Comparison of ENCODE assay signal across 16 mouse cellular contexts in genomic region chr12:84277832-84278231, GRCm38 (mm10). TPM values are rescaled to one million over a fixed set of nuclear protein-coding genes. Genes with fewer than 3 reads are reported as not detected.
DNase-seq lines count a peak whose midpoint lies in the region; ATAC-seq and TF ChIP-seq lines count a peak whose summit lies in the region.
"Had no signal": no experiment of that assay in that cellular context is flagged by ENCODE, and none has a peak within 500 bp of the region (broad histone marks: within the 10 kb centered on the region; RNA-seq: fewer than 3 reads in every experiment).

No protein-coding gene starts in this region.

- TF ChIP-seq POLR2A in MEL (IDR thresholded peaks at IDR 0.05; ENCODE audit: control insufficient read depth in 1 of 2, insufficient read depth in 1 of 2, low read depth in 1 of 2, low read length in 2 of 2, poor library complexity in 1 of 2): no peak

- H3K27me3 ChIP-seq in liver, postnatal 0 days (ENCODE audit: insufficient read depth, low read length): no peaks in the 10 kb centered on the region
- no peaks in the 10 kb centered on the region for H3K27me3 ChIP-seq in liver, embryonic 11.5 days (replicated peaks; ENCODE audit: control insufficient read depth, insufficient read depth, low read length)
- H3K27me3 ChIP-seq in MEL (ENCODE audit: control insufficient read depth in 1 of 2, insufficient read depth in 2 of 2, low read length in 2 of 2): no peaks in the 10 kb centered on the region
- H3K27me3 ChIP-seq: heart, embryonic 12.5 days; limb, embryonic 15.5 days had no signal

- no peak overlapping the region for H3K4me3 ChIP-seq in liver, postnatal 0 days (ENCODE audit: low read depth, low read length)
- no peak overlapping the region for H3K4me3 ChIP-seq in liver, embryonic 11.5 days (ENCODE audit: low read depth, low read length)
- H3K4me3 ChIP-seq in MEL (ENCODE audit: control insufficient read depth in 1 of 2, insufficient read depth in 1 of 2, low read depth in 2 of 2, low read length in 2 of 2): no peak overlapping the region
- H3K4me3 ChIP-seq: heart, embryonic 12.5 days; limb, embryonic 15.5 days had no signal

- TF ChIP-seq CTCF in liver, postnatal 0 days (IDR thresholded peaks at IDR 0.05; ENCODE audit: low read depth): peak; percentile 10; the same call in 1 of the 2 replicates
- TF ChIP-seq CTCF in MEL (IDR thresholded peaks at IDR 0.05 in 2 of 3, conservative IDR thresholded peaks at IDR 0.05 in 1 of 3; ENCODE audit: control insufficient read depth in 1 of 3, insufficient read depth in 1 of 3, low read depth in 2 of 3, low read length in 3 of 3, poor library complexity in 1 of 3, severe bottlenecking in 1 of 3): no peak

- H3K27ac ChIP-seq in liver, postnatal 0 days (ENCODE audit: low read depth): no peak overlapping the region
- H3K27ac ChIP-seq in liver, embryonic 11.5 days (ENCODE audit: low read depth, low read length): no peak overlapping the region
- no peak overlapping the region for H3K27ac ChIP-seq in MEL (ENCODE audit: control insufficient read depth, low read depth, low read length)
- H3K27ac ChIP-seq: limb, embryonic 15.5 days had no signal

- no peaks in the 10 kb centered on the region for H3K4me1 ChIP-seq in liver, postnatal 0 days (ENCODE audit: insufficient read depth)
- no peaks in the 10 kb centered on the region for H3K4me1 ChIP-seq in liver, embryonic 11.5 days (replicated peaks; ENCODE audit: control insufficient read depth, insufficient read depth, low read length)
- H3K4me1 ChIP-seq in MEL (ENCODE audit: control insufficient read depth in 1 of 2, insufficient read depth in 2 of 2, low read length in 2 of 2): no peaks in the 10 kb centered on the region
- H3K4me1 ChIP-seq: heart, embryonic 12.5 days; limb, embryonic 15.5 days had no signal

- H3K36me3 ChIP-seq in liver, postnatal 0 days (replicated peaks; ENCODE audit: insufficient read depth, low read length): no peaks in the 10 kb centered on the region
- no peaks in the 10 kb centered on the region for H3K36me3 ChIP-seq in liver, embryonic 11.5 days (ENCODE audit: control insufficient read depth, insufficient read depth, low read length)
- no peaks in the 10 kb centered on the region for H3K36me3 ChIP-seq in MEL (ENCODE audit: control insufficient read depth in 1 of 2, insufficient read depth in 2 of 2, low read length in 2 of 2)
- H3K36me3 ChIP-seq: heart, embryonic 12.5 days; limb, embryonic 15.5 days had no signal

- H3K79me2 ChIP-seq in MEL (ENCODE audit: control insufficient read depth, insufficient read depth, low read length, poor library complexity): no peaks in the 10 kb centered on the region

- no peak overlapping the region for H3K4me2 ChIP-seq in liver, postnatal 0 days (ENCODE audit: low read depth, low read length)
- H3K4me2 ChIP-seq in liver, embryonic 11.5 days: no peak overlapping the region
- H3K4me2 ChIP-seq: heart, embryonic 12.5 days; limb, embryonic 15.5 days had no signal

- no peak overlapping the region for H3K9ac ChIP-seq in liver, postnatal 0 days (replicated peaks)
- H3K9ac ChIP-seq in liver, embryonic 11.5 days (ENCODE audit: low read depth, low read length): no peak overlapping the region
- no peak overlapping the region for H3K9ac ChIP-seq in MEL (ENCODE audit: control insufficient read depth, low read depth, low read length, poor library complexity, severe bottlenecking)
- H3K9ac ChIP-seq: heart, embryonic 12.5 days; limb, embryonic 15.5 days had no signal

- peak; percentile 12 for DNase-seq in embryo, embryonic 11 days
- DNase-seq in embryo, embryonic 10 days (ENCODE audit: low spot score): no peak
- no peak for DNase-seq in liver, postnatal 0 days
- no peak for DNase-seq in liver, embryonic 11.5 days (ENCODE audit: low spot score)
- DNase-seq in MEL (ENCODE audit: low read depth, low spot score): peak; percentile 18
- no peak for DNase-seq in frontal cortex, postnatal 14 days (ENCODE audit: low spot score in 2 of 2)
- DNase-seq: adrenal gland, postnatal 10 days; cerebellum, adult 8-10 months; heart, postnatal 4 days; kidney, postnatal 14 days; right cerebral cortex, postnatal 4 days; thymus, postnatal 25 days had no signal

- no peak for TF ChIP-seq RAD21 in MEL (IDR thresholded peaks at IDR 0.05; ENCODE audit: low read depth, low read length)

- TF ChIP-seq EP300 in liver, postnatal 0 days (IDR thresholded peaks at IDR 0.05; ENCODE audit: low read depth): no peak
- no peak for TF ChIP-seq EP300 in MEL (IDR thresholded peaks at IDR 0.05; ENCODE audit: low read depth in 1 of 2, low read length in 2 of 2)

- WGBS in liver, postnatal 0 days (ENCODE audit: insufficient replicate concordance): 73% methylated on average over 3 of the region's 3 CpGs
- whole genome bisulfite sequencing in liver, embryonic 11.5 days: 85% methylated on average over 3 of the region's 3 CpGs

- no peak for ATAC-seq in liver, postnatal 0 days
- no peak for ATAC-seq in liver, embryonic 11.5 days (replicated peaks; ENCODE audit: low FRiP score)
- peak; percentile 36; the same call in 1 of the 2 replicates for ATAC-seq in megakaryocyte progenitor cell, adult 5-6 weeks (replicated peaks; ENCODE audit: poor library complexity)
- ATAC-seq in megakaryocyte, adult 5-6 weeks (ENCODE audit: poor library complexity, severe bottlenecking): no peak

- H3K9me3 ChIP-seq in liver, postnatal 0 days (ENCODE audit: low read length): no peaks in the 10 kb centered on the region
- no peaks in the 10 kb centered on the region for H3K9me3 ChIP-seq in liver, embryonic 11.5 days (ENCODE audit: control insufficient read depth, low read length)
- no peaks in the 10 kb centered on the region for H3K9me3 ChIP-seq in MEL (replicated peaks; ENCODE audit: insufficient read depth, low read length)
- H3K9me3 ChIP-seq: limb, embryonic 15.5 days had no signal

TF ChIP-seq in MEL, 35 proteins besides CTCF, POLR2A, EP300 and RAD21:
- TF ChIP-seq CHD1 (IDR thresholded peaks at IDR 0.05; ENCODE audit: low read depth, low read length): no peak
- no peak for TF ChIP-seq ZNF384 (IDR thresholded peaks at IDR 0.05; ENCODE audit: low read depth, low read length)
- TF ChIP-seq ELF1 (IDR thresholded peaks at IDR 0.05; ENCODE audit: low read depth, low read length): no peak
- TF ChIP-seq KAT2A (conservative IDR thresholded peaks at IDR 0.05; ENCODE audit: low read depth, low read length): no peak
- no peak for TF ChIP-seq HCFC1 (IDR thresholded peaks at IDR 0.05; ENCODE audit: low read depth, low read length)
- TF ChIP-seq POLR2AphosphoS5 (IDR thresholded peaks at IDR 0.05; ENCODE audit: borderline replicate concordance, low read depth, low read length): no peak
- no peak for TF ChIP-seq ZC3H11A (IDR thresholded peaks at IDR 0.05; ENCODE audit: low read depth, low read length)
- no peak for TF ChIP-seq MAFK (IDR thresholded peaks at IDR 0.05; ENCODE audit: borderline replicate concordance, low read depth, low read length)
- TF ChIP-seq TAL1 (IDR thresholded peaks at IDR 0.05; ENCODE audit: low read length): no peak
- TF ChIP-seq UBTF (IDR thresholded peaks at IDR 0.05; ENCODE audit: borderline replicate concordance, insufficient read depth, low read depth, low read length): no peak
- no peak for TF ChIP-seq MXI1 (IDR thresholded peaks at IDR 0.05; ENCODE audit: low read depth, low read length)
- no peak for TF ChIP-seq POLR2AphosphoS2 (IDR thresholded peaks at IDR 0.05; ENCODE audit: low read length)
- no peak for TF ChIP-seq ZKSCAN1 (IDR thresholded peaks at IDR 0.05; ENCODE audit: low read depth, low read length)
- TF ChIP-seq NELFE (IDR thresholded peaks at IDR 0.05; ENCODE audit: low read depth, low read length): no peak
- TF ChIP-seq MEF2A (IDR thresholded peaks at IDR 0.05; ENCODE audit: extremely low read depth, insufficient replicate concordance, low read depth, low read length, poor library complexity, severe bottlenecking): no peak

RNA-seq across cellular contexts. Expression of gene Ptgr2, which starts 7.2 kb away (rescaled TPM):
- 28.0 and 30.2 TPM in 2 replicates for polyA plus RNA-seq in liver, postnatal 0 days (2015; fragmentation: Nextera tagmentation; extraction: Ambion mirVana)
- polyA plus RNA-seq in liver, embryonic 11.5 days (2014; fragmentation: Nextera tagmentation; extraction: Ambion mirVana): 39.5 and 51.2 TPM in 2 replicates
- total RNA-seq in MEL (2012; rRNA removed): 32.6 and 33.0 TPM in 2 replicates
- polyA plus RNA-seq in MEL (2012; ENCODE audit: insufficient read depth in 1 of 2, insufficient read length in 2 of 2, low read depth in 1 of 2, low replicate concordance in 2 of 2, missing spikeins in 1 of 2): 10 to 100 TPM in 1 of 2 experiments, not detected in 1; 35.9 TPM
- 15.6 and 20.5 TPM in 2 replicates for total RNA-seq in megakaryocyte progenitor cell, adult 5-6 weeks (2015)
- total RNA-seq in megakaryocyte progenitor cell, adult 5-6 weeks (2017): 58.3 and 69.6 TPM in 2 replicates
- total RNA-seq in megakaryocyte, adult 5-6 weeks (2015): 14.3 and 18.9 TPM in 2 replicates
- total RNA-seq in megakaryocyte, adult 5-6 weeks (2017): 52.4 and 52.9 TPM in 2 replicates

RNA-seq across cellular contexts. Expression of gene Zfp410, which starts 38.8 kb away (rescaled TPM):
- polyA plus RNA-seq in liver, postnatal 0 days (2015; fragmentation: Nextera tagmentation; extraction: Ambion mirVana): 19.0 and 22.7 TPM in 2 replicates
- polyA plus RNA-seq in liver, embryonic 11.5 days (2014; fragmentation: Nextera tagmentation; extraction: Ambion mirVana): 78.1 and 79.5 TPM in 2 replicates
- total RNA-seq in MEL (2012; rRNA removed): 45.5 and 45.7 TPM in 2 replicates
- 100 to 1,000 TPM; 182 to 189 TPM for polyA plus RNA-seq in MEL (2012; ENCODE audit: insufficient read depth in 1 of 2, insufficient read length in 2 of 2, low read depth in 1 of 2, low replicate concordance in 2 of 2, missing spikeins in 1 of 2)
- total RNA-seq in megakaryocyte progenitor cell, adult 5-6 weeks (2015): 34.5 and 53.4 TPM in 2 replicates
- 33.8 and 43.4 TPM in 2 replicates for total RNA-seq in megakaryocyte progenitor cell, adult 5-6 weeks (2017)
- 37.7 and 43.1 TPM in 2 replicates for total RNA-seq in megakaryocyte, adult 5-6 weeks (2015)
- total RNA-seq in megakaryocyte, adult 5-6 weeks (2017): 25.3 and 32.6 TPM in 2 replicates

RNA-seq across cellular contexts. Expression of gene Elmsan1, which starts 59.2 kb away (rescaled TPM):
- 2.6 and 2.8 TPM in 2 replicates for polyA plus RNA-seq in liver, postnatal 0 days (2015; fragmentation: Nextera tagmentation; extraction: Ambion mirVana)
- polyA plus RNA-seq in liver, embryonic 11.5 days (2014; fragmentation: Nextera tagmentation; extraction: Ambion mirVana): 12.6 and 13.4 TPM in 2 replicates
- 7.7 TPM in 2 replicates for total RNA-seq in MEL (2012; rRNA removed)
- polyA plus RNA-seq in MEL (2012; ENCODE audit: insufficient read depth in 1 of 2, insufficient read length in 2 of 2, low read depth in 1 of 2, low replicate concordance in 2 of 2, missing spikeins in 1 of 2): 10 to 100 TPM in 1 of 2 experiments, not detected in 1; 25.3 TPM
- total RNA-seq in megakaryocyte progenitor cell, adult 5-6 weeks (2015): 13.7 and 14.1 TPM in 2 replicates
- total RNA-seq in megakaryocyte progenitor cell, adult 5-6 weeks (2017): 11.5 and 15.2 TPM in 2 replicates
- total RNA-seq in megakaryocyte, adult 5-6 weeks (2015): 24.6 and 27.0 TPM in 2 replicates
- total RNA-seq in megakaryocyte, adult 5-6 weeks (2017): 17.0 and 25.0 TPM in 2 replicates

Comparison
In these comparisons a context has a peak if more than half of its experiments do, and no peak if none do; other contexts are left out.
1. DNase-seq: peak in embryo, embryonic 11 days (single experiment) and MEL (single experiment); none in embryo, embryonic 10 days (single experiment), liver, postnatal 0 days (single experiment), liver, embryonic 11.5 days (single experiment) and frontal cortex, postnatal 14 days (0 of 2).